Mouse (Mus musculus): Measurements from ENCODE around the gene Qprt.

- TF ChIP-seq CTCF (conservative IDR thresholded peaks at IDR 0.05; ENCODE audit: low read length) (no peak), POU5F1 (IDR thresholded peaks at IDR 0.05; ENCODE audit: borderline replicate concordance, low read length) (no peak)
These were observed 25.6 kb downstream of the Qprt start for GRCm38 (mm10) chr7:127096456-127096855.
